Mouse (Mus musculus): ENCODE measurements around the gene Snai3. TPM values are rescaled to one million over a fixed set of nuclear protein-coding genes. Genes with fewer than 3 reads are reported as not detected.
A peak's percentile ranks its signal among the peaks of the same experiment; 100 is the strongest.

Gene Snai3
- polyA plus RNA-seq, 1 experiment from 2014 or later, result not detected

DNA sequence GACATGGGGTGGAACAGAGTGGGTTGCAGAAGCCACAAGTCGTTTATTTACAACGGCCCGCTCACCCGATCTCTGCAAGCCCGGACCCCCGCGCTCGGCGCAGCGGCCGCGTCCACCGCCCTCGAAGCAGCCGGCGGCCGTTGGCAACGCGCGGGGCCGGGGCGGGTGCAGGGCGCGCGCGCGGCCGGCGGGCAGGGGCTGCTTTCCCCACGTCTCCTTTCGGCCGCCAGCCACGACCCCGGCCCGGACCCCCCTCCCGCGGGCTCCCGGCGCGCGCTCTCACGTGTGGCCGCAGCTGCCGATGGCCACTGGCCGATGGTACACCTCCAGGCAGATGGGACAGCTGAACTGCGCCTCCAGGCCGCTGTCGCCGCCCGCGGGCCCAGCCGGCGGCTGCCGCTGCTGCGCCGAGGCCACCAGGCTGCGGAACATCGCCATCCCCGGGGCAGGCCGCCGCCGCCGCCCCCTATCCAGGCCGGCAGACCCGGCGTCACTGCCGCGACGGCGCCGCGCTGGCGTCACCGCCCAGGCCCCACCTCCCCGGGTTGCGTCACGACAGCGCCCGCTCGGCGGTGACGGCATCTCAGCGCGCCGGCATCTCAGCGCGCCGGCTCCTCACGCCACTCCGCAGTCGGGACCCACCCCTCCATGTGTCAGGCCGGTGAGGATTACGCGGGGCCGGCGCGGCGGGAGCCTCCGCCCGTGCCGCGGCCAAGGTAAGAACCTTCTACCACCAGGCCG, 15.2 kb upstream of the Snai3 start, which contains the start of the genes Rnf166 and Ctu2:
Gene Rnf166 (minus strand): TSS at position 485 of the 741 bp plus-strand sequence.
Gene Ctu2 (plus strand): TSS at position 564 of the 741 bp plus-strand sequence.
- Histone ChIP-seq H3K27ac (ENCODE audit: low read depth, low read length) (peak within 1 kb of the TSS; percentile 87), H3K4me3 (ENCODE audit: low read length) (peak within 1 kb of the TSS; percentile 99), H3K9ac (ENCODE audit: low read depth, low read length) (peak within 1 kb of the TSS; percentile 94), H3K27me3 (replicated peaks; ENCODE audit: control insufficient read depth, insufficient read depth, low read length) (no peaks in the 10 kb centered on the region), H3K36me3 (ENCODE audit: control insufficient read depth, insufficient read depth, low read length) (peaks cover 19% of the 10 kb centered on the region), H3K9me3 (ENCODE audit: control insufficient read depth, low read length) (no peaks in the 10 kb centered on the region), H3K4me1 (ENCODE audit: control insufficient read depth, insufficient read depth, low read depth, low read length) (peaks cover 24% of the 10 kb centered on the region), H3K4me2 (ENCODE audit: low read length) (peak within 1 kb of the TSS; percentile 98)
- WGBS, result under 1% methylated on average over 89 of the region's 103 CpGs
- ATAC-seq, result peak; percentile 95

DNA sequence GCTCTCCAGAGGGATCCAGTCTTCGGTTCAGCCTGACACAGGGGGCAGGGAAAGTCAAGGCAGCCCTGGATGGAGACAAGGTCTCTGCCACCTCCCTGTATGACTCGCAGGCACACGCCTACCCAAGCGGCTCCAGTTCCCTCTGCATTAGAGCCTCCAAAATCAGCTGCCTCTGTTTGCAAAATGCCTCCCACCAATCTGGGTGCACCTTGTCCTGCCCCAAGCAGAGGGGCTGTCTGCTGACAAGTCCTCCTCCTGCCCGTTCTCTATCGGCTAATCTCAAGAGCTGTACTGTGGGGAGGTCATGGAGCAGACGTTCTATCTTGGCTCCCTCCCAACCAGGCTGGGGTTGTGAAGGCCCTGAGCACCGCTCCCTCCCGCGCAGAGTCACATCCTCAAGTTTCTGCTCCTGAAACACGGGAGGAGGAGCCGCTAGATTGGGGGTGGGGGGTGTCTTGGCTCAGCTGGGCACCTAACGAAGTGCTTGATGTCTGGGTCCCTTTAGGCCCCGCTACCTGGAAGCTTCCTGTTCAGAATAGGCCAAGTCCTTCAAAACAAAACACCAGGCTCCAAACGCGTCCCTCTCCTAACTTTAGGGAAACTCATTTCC, 14.5 kb upstream of the Snai3 start:
- Histone ChIP-seq H3K27me3 (replicated peaks; ENCODE audit: control insufficient read depth, insufficient read depth, low read length) (no peaks in the 10 kb centered on the region), H3K9me3 (ENCODE audit: control insufficient read depth, low read length) (no peaks in the 10 kb centered on the region), H3K4me2 (ENCODE audit: low read length) (peak overlapping the region; percentile 98), H3K4me1 (ENCODE audit: control insufficient read depth, insufficient read depth, low read depth, low read length) (peaks cover 24% of the 10 kb centered on the region), H3K9ac (ENCODE audit: low read depth, low read length) (peak overlapping the region; percentile 94), H3K4me3 (ENCODE audit: low read length) (peak overlapping the region; percentile 99), H3K27ac (ENCODE audit: low read depth, low read length) (peak overlapping the region; percentile 87), H3K36me3 (ENCODE audit: control insufficient read depth, insufficient read depth, low read length) (peaks cover 19% of the 10 kb centered on the region)
- ATAC-seq, result no peak
- WGBS, result 14% methylated on average over 16 of the region's 16 CpGs

DNA sequence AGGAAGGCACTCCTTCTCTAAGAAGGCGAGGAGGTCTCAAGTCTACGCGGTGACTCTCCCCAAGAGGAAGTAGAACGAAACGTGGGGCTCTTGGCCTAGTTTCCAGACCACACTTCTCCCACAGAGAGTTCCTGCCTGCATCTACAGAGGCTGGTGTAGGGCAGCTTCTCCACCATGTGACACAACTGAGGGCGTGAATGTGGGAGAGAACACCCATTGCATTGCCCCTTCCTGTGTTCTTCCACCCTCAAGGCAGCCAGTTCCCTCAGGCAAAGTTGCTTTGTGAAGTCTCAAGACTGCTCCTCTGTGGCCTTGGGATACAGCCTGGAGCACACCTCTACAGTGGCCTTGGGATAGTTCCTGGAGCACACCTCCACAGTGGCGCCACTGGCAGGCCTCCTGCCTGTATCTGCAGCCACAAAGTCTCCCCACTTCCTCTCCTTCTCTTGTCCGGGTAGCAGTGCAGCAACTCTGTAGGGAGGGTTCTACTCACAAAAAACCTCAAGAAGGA, 13.4 kb upstream of the Snai3 start:
- ATAC-seq, result no peak
- no peak overlapping the region for H3K4me3 ChIP-seq (ENCODE audit: low read length)
- no peak overlapping the region for H3K4me2 ChIP-seq (ENCODE audit: low read length)
- H3K27me3 ChIP-seq (replicated peaks; ENCODE audit: control insufficient read depth, insufficient read depth, low read length), result no peaks in the 10 kb centered on the region
- no peaks in the 10 kb centered on the region for H3K9me3 ChIP-seq (ENCODE audit: control insufficient read depth, low read length)
- peaks cover 10% of the 10 kb centered on the region for H3K36me3 ChIP-seq (ENCODE audit: control insufficient read depth, insufficient read depth, low read length)
- 95% methylated on average over 8 of the region's 8 CpGs for WGBS
- peaks cover 24% of the 10 kb centered on the region for H3K4me1 ChIP-seq (ENCODE audit: control insufficient read depth, insufficient read depth, low read depth, low read length)
- H3K9ac ChIP-seq (ENCODE audit: low read depth, low read length), result no peak overlapping the region
- no peak overlapping the region for H3K27ac ChIP-seq (ENCODE audit: low read depth, low read length)

DNA sequence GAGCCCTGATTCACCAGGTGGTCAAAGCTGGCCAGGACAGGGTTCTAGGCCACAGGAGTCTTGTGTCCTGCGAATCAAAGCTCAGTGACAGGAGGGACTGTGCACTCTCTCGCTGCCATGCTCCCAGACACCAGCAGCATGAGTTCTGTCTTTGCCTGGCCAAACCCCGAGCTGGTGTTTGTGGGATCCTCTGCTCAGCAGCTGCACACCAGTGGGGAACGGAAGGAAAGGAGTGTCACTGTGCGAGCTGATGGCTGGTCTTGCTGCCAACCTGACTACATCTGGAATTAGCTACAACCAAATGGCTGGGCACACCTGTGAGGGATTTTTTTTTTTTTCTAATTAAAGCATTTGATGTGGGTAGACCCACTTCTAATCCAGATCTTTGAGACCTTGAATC, 10.2 kb upstream of the Snai3 start:
- no peak overlapping the region for H3K9ac ChIP-seq (ENCODE audit: low read depth, low read length)
- 86% methylated on average over 5 of the region's 5 CpGs for WGBS
- no peak for ATAC-seq

DNA sequence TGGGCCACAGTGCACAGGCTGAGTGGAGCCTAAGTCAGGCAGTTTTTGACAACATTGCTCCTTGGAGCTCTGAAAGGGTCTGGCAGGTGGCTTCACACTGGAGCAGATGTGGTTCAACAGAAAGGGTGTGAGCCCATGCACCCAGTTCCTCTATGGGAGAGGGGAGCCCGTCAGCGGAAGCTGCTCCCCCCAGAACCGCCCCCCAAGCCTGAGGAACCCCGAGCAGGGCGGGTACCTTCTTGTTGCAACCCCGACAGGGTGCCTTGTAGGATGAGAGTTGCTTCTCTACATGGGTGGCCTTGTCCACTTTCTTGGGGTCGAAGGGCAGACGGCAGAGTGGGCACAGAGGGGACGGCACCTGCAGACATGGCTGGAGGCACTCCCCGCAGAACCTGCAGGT, 9.4 kb upstream of the Snai3 start:
- H3K4me1 ChIP-seq (ENCODE audit: control insufficient read depth, insufficient read depth, low read depth, low read length), result peaks cover 11% of the 10 kb centered on the region
- WGBS, result 84% methylated on average over 9 of the region's 10 CpGs
- H3K36me3 ChIP-seq (ENCODE audit: control insufficient read depth, insufficient read depth, low read length), result peaks cover 20% of the 10 kb centered on the region
- H3K27me3 ChIP-seq (replicated peaks; ENCODE audit: control insufficient read depth, insufficient read depth, low read length), result no peaks in the 10 kb centered on the region
- H3K27ac ChIP-seq (ENCODE audit: low read depth, low read length), result no peak overlapping the region
- no peak for ATAC-seq
- no peaks in the 10 kb centered on the region for H3K9me3 ChIP-seq (ENCODE audit: control insufficient read depth, low read length)
- no peak overlapping the region for H3K9ac ChIP-seq (ENCODE audit: low read depth, low read length)
- no peak overlapping the region for H3K4me2 ChIP-seq (ENCODE audit: low read length)
- H3K4me3 ChIP-seq (ENCODE audit: low read length), result no peak overlapping the region

More for the DNA sequence above, 10.2 kb upstream of the Snai3 start:
- Histone ChIP-seq H3K4me2 (ENCODE audit: low read length) (no peak overlapping the region), H3K4me1 (ENCODE audit: control insufficient read depth, insufficient read depth, low read depth, low read length) (peaks cover 13% of the 10 kb centered on the region), H3K36me3 (ENCODE audit: control insufficient read depth, insufficient read depth, low read length) (peaks cover 20% of the 10 kb centered on the region), H3K27me3 (replicated peaks; ENCODE audit: control insufficient read depth, insufficient read depth, low read length) (no peaks in the 10 kb centered on the region), H3K9me3 (ENCODE audit: control insufficient read depth, low read length) (no peaks in the 10 kb centered on the region), H3K4me3 (ENCODE audit: low read length) (no peak overlapping the region), H3K27ac (ENCODE audit: low read depth, low read length) (no peak overlapping the region)

DNA sequence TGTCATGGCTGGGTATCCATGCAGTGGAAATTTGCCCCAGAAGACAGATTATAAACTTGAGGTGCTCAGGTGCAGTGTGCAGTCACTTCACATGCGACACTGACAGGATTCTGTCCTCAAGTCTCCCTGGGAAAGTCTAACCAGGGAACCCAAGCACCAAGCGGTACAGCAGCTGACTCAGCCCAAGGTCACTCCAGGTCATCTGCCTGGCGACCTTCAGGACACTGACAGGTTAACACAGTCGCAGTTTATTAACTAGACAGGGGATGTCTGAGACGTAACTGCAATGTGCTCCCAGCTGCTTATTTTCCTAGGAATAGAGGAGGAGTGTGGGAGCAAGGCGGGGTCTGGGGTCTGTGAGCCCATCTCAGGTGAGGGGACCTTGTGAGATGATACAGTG, 8.9 kb upstream of the Snai3 start:
- no peaks in the 10 kb centered on the region for H3K9me3 ChIP-seq (ENCODE audit: control insufficient read depth, low read length)
- no peak overlapping the region for H3K4me2 ChIP-seq (ENCODE audit: low read length)
- no peaks in the 10 kb centered on the region for H3K27me3 ChIP-seq (replicated peaks; ENCODE audit: control insufficient read depth, insufficient read depth, low read length)
- no peak overlapping the region for H3K9ac ChIP-seq (ENCODE audit: low read depth, low read length)
- H3K4me1 ChIP-seq (ENCODE audit: control insufficient read depth, insufficient read depth, low read depth, low read length), result peaks cover 5% of the 10 kb centered on the region
- H3K4me3 ChIP-seq (ENCODE audit: low read length), result no peak overlapping the region
- 82% methylated on average over 6 of the region's 6 CpGs for WGBS
- H3K27ac ChIP-seq (ENCODE audit: low read depth, low read length), result no peak overlapping the region
- ATAC-seq, result no peak
- peaks cover 20% of the 10 kb centered on the region for H3K36me3 ChIP-seq (ENCODE audit: control insufficient read depth, insufficient read depth, low read length)

GRCm38 (mm10) chr8:122467816-122468215, 7.3 kb upstream of the Snai3 start:
- no peak overlapping the region for H3K4me2 ChIP-seq (ENCODE audit: low read length)
- H3K4me1 ChIP-seq (ENCODE audit: control insufficient read depth, insufficient read depth, low read depth, low read length), result no peaks in the 10 kb centered on the region
- no peak overlapping the region for H3K27ac ChIP-seq (ENCODE audit: low read depth, low read length)
- H3K27me3 ChIP-seq (replicated peaks; ENCODE audit: control insufficient read depth, insufficient read depth, low read length), result peaks cover 5% of the 10 kb centered on the region; the same call in 1 of the 2 replicates
- H3K36me3 ChIP-seq (ENCODE audit: control insufficient read depth, insufficient read depth, low read length), result peaks cover 18% of the 10 kb centered on the region
- no peak for ATAC-seq
- WGBS, result 88% methylated on average over 13 of the region's 13 CpGs
- no peaks in the 10 kb centered on the region for H3K9me3 ChIP-seq (ENCODE audit: control insufficient read depth, low read length)
- H3K4me3 ChIP-seq (ENCODE audit: low read length), result no peak overlapping the region
- no peak overlapping the region for H3K9ac ChIP-seq (ENCODE audit: low read depth, low read length)

DNA sequence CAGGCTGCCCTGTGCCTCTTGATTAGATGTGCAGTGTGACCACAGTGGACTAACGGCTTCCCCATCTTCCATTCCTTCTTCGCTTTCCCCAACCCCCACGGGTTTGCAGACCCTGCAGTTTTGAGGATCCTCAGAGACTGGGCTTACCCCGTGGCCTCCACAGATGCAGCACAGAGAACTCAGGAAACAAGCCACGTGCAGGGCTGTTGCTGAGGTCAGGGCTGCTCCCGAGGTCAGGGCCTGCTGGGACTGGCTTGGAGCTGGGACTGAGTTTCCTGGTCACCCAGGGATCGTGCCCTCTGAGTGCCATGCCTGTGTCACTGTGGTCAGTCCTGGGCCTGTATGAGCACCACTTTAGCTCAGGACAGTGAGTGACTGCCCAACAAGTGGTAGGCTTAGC, 4.5 kb upstream of the Snai3 start:
- no peak for ATAC-seq
- WGBS, result 74% methylated on average over 7 of the region's 7 CpGs
- Histone ChIP-seq H3K4me1 (ENCODE audit: control insufficient read depth, insufficient read depth, low read depth, low read length) (peaks cover 8% of the 10 kb centered on the region), H3K4me3 (ENCODE audit: low read length) (no peak overlapping the region), H3K27me3 (replicated peaks; ENCODE audit: control insufficient read depth, insufficient read depth, low read length) (peaks cover 16% of the 10 kb centered on the region), H3K36me3 (ENCODE audit: control insufficient read depth, insufficient read depth, low read length) (peaks cover 15% of the 10 kb centered on the region), H3K9ac (ENCODE audit: low read depth, low read length) (no peak overlapping the region), H3K9me3 (ENCODE audit: control insufficient read depth, low read length) (no peaks in the 10 kb centered on the region), H3K4me2 (ENCODE audit: low read length) (no peak overlapping the region), H3K27ac (ENCODE audit: low read depth, low read length) (no peak overlapping the region)

Measured in hindbrain, embryonic 16.5 days (tissue).